Mouse (Mus musculus) adrenal gland, adult 2 months (tissue): ENCODE measurements around the gene H2-Q2. TPM values are rescaled to one million over a fixed set of nuclear protein-coding genes. Genes with fewer than 3 reads are reported as not detected.
A peak's percentile ranks its signal among the peaks of the same experiment; 100 is the strongest.
"Not testable (repeated sequence)": the region's sequence is repeated elsewhere in the genome, so short reads cannot be mapped to it uniquely, and the experiment has no call there.

Source experiments
- DNase-seq: peaks from one replicate; pipeline ENCODE4 v3.0.0; 2021
- long read RNA-seq: library from polyadenylated mRNA; stranded (forward); transcript quantifications from one replicate; pipeline ENCODE4 v2.0.0, GENCODE M21; 2021
- polyA plus RNA-seq: library from polyadenylated mRNA; depleted of rRNA; stranded (reverse); fragments of >200 nt; gene quantifications from 2 replicates; pipeline ENCODE4 v1.2.3, GENCODE M21; 2012; rRNA removed
- total RNA-seq, 2 experiments: library from RNA; stranded (reverse); gene quantifications; 2 replicates each; pipeline ENCODE4 v1.2.3; 2021

H2-Q2 gene
- total RNA-seq (1 to 10 TPM in 1 of 2 experiments, under 1 TPM in 1; 0.61 to 2.5 TPM), polyA plus RNA-seq (0.27 TPM in 1 of 2 replicates, not detected in the other)
- long read RNA-seq = 0 reads

GRCm38 (mm10) chr17:35342071-35342671 lies at the start of gene H2-Q2:
H2-Q2 (plus strand) TSS chr17:35342242.
- peak; percentile 27 for DNase-seq

GRCm38 (mm10) chr17:35295796-35296195 lies 46.2 kb upstream of the H2-Q2 start:
- peak; percentile 40 for DNase-seq

GRCm38 (mm10) chr17:35300261-35300945 lies 41.6 kb upstream of the H2-Q2 start:
- not testable (repeated sequence) for DNase-seq

- peak; percentile 91 for DNase-seq
These were observed 40.3 kb upstream of the H2-Q2 start for GRCm38 (mm10) chr17:35301645-35302258.

- DNase-seq = no peak
These were observed 38.8 kb upstream of the H2-Q2 start for GRCm38 (mm10) chr17:35303271-35303670.

- peak; percentile 86 for DNase-seq
These were observed 38.2 kb upstream of the H2-Q2 start for GRCm38 (mm10) chr17:35303756-35304350.

GRCm38 (mm10) chr17:35304478-35304877 lies 37.6 kb upstream of the H2-Q2 start:
- no peak for DNase-seq

- not testable (repeated sequence) for DNase-seq
These were observed 37.1 kb upstream of the H2-Q2 start for GRCm38 (mm10) chr17:35304921-35305320.

- DNase-seq = no peak
These were observed 23.4 kb upstream of the H2-Q2 start for GRCm38 (mm10) chr17:35318671-35319070.

GRCm38 (mm10) chr17:35320327-35321081 lies 21.5 kb upstream of the H2-Q2 start, which contains the start of gene H2-Q1:
H2-Q1 (plus strand) TSS chr17:35320405.
- no peak for DNase-seq

- DNase-seq = not testable (repeated sequence)
These were observed 16.9 kb upstream of the H2-Q2 start for GRCm38 (mm10) chr17:35325124-35325523.

GRCm38 (mm10) chr17:35326000-35326399 lies 16.0 kb upstream of the H2-Q2 start:
- not testable (repeated sequence) for DNase-seq

GRCm38 (mm10) chr17:35329714-35330113 lies 12.3 kb upstream of the H2-Q2 start:
- DNase-seq = not testable (repeated sequence)

GRCm38 (mm10) chr17:35331546-35331945 lies 10.5 kb upstream of the H2-Q2 start:
- DNase-seq = not testable (repeated sequence)

GRCm38 (mm10) chr17:35342711-35343476 lies 852 bp downstream of the H2-Q2 start:
- no peak for DNase-seq

- not testable (repeated sequence) for DNase-seq
These were observed 5.6 kb downstream of the H2-Q2 start for GRCm38 (mm10) chr17:35347659-35348058.

GRCm38 (mm10) chr17:35353275-35353674 lies 11.2 kb downstream of the H2-Q2 start:
- DNase-seq = not testable (repeated sequence)

- DNase-seq = no peak
These were observed 12.0 kb downstream of the H2-Q2 start for GRCm38 (mm10) chr17:35354071-35354470.

- DNase-seq = no peak
These were observed 15.0 kb downstream of the H2-Q2 start for GRCm38 (mm10) chr17:35357086-35357485.

- no peak for DNase-seq
These were observed 16.9 kb downstream of the H2-Q2 start for GRCm38 (mm10) chr17:35358763-35359469.
